Mouse (Mus musculus): ENCODE measurements at regions not wholly inside any gene's neighbourhood (a gene's known extent, or its start where the extent isn't known, plus 50 kb on each side); places are given as distances from the start of the nearest gene placed in this dataset.

GRCm38 (mm10) chr12:32525586-32525985, 147.1 kb downstream of the Ccdc71l start:
- TF ChIP-seq CTCF (IDR thresholded peaks at IDR 0.05; ENCODE audit: extremely low read depth, insufficient read length, insufficient replicate concordance, low read depth, low read length): no peak
- no peak for TF ChIP-seq POLR2A (IDR thresholded peaks at IDR 0.05; ENCODE audit: low read depth, low read length)
